Mouse (Mus musculus) stomach, postnatal 0 days (tissue): ENCODE results near the gene Ttll12. TPM values are rescaled to one million over a fixed set of nuclear protein-coding genes. Genes with fewer than 3 reads are reported as not detected.
A peak's percentile ranks its signal among the peaks of the same experiment; 100 is the strongest.

ENCODE experiments used
- ATAC-seq: fragments of 200-750 bp; cut with Nextera tagmentation; 2 replicates; pipeline ENCODE4 v1.8.0; 2017; ENCODE audit not compliant: low FRiP score, low TSS enrichment
- DNase-seq: peaks from one replicate; pipeline ENCODE4 v3.0.0-alpha.2; 2016; ENCODE audit warnings: low spot score
- H3K27ac ChIP-seq: fragments of 300-500 bp; sonication (generic); replicated peaks from 2 replicates; pipeline ENCODE4 v1.5.1; 2014; ENCODE audit warnings: mild to moderate bottlenecking, control low read depth
- H3K27me3 ChIP-seq: fragments of 300-500 bp; sonication (generic); 2 replicates; pipeline ENCODE4 v1.6.1; 2014; ENCODE audit warnings: low read length; ENCODE audit not compliant: control insufficient read depth, insufficient read depth
- H3K36me3 ChIP-seq: fragments of 300-500 bp; sonication (generic); 2 replicates; pipeline ENCODE4 v1.6.1; 2014; ENCODE audit warnings: low read length, mixed read lengths; ENCODE audit not compliant: control insufficient read depth, insufficient read depth
- H3K4me1 ChIP-seq: fragments of 300-500 bp; sonication (generic); replicated peaks from 2 replicates; pipeline ENCODE4 v1.6.1; 2014; ENCODE audit warnings: antibody characterized with exemption; ENCODE audit not compliant: control insufficient read depth, insufficient read depth
- H3K4me2 ChIP-seq: fragments of 300-500 bp; sonication (generic); replicated peaks from 2 replicates; pipeline ENCODE4 v1.6.1; 2014; ENCODE audit warnings: low read depth, mild to moderate bottlenecking, control low read depth, moderate library complexity
- H3K4me3 ChIP-seq: fragments of 300-500 bp; sonication (generic); 2 replicates; pipeline ENCODE4 v1.5.1; 2014; ENCODE audit warnings: low read depth, low read length, control low read depth
- H3K9ac ChIP-seq: fragments of 300-500 bp; sonication (generic); 2 replicates; pipeline ENCODE4 v1.6.1; 2014; ENCODE audit warnings: mild to moderate bottlenecking, low read length, control low read depth, mixed read lengths
- H3K9me3 ChIP-seq: fragments of 300-500 bp; sonication (generic); 2 replicates; pipeline ENCODE4 v1.6.1; 2016; ENCODE audit warnings: low read length; ENCODE audit not compliant: control insufficient read depth
- CTCF ChIP-seq: IDR thresholded peaks from 2 replicates; pipeline ENCODE4 v1.5.1; 2016; ENCODE audit warnings: antibody characterized with exemption, low read depth, mild to moderate bottlenecking, moderate library complexity
- EP300 ChIP-seq: optimal IDR thresholded peaks from 2 replicates; pipeline ENCODE3; 2016; ENCODE audit warnings: antibody characterized with exemption
- WGBS: fragments of 180-500 bp; shearing (Covaris S2); extraction: QIAGEN DNeasy Blood & Tissue Kit; methylation state at CpG from one replicate; pipeline ENCODE4 v1.1.7; 2014; 5-methylcytosine and 5-hydroxymethylcytosine counted together
- polyA plus RNA-seq: library from polyadenylated mRNA; unstranded; fragments of >200 nt; fragmentation: Nextera tagmentation; extraction: Ambion mirVana; gene quantifications from 2 replicates; pipeline ENCODE4 v1.2.1, GENCODE M21; 2015

Ttll12 gene
- polyA plus RNA-seq, 1 experiment from 2014 or later = 17.3 TPM

GRCm38 (mm10) chr15:83526424-83527091 is 68.4 kb downstream of the Ttll12 start, which contains the start of gene Bik:
Bik (plus strand) TSS chr15:83526862.
- ATAC-seq (peak; percentile 20), DNase-seq (peak; percentile 68)
- Histone ChIP-seq H3K27ac (no peak within 1 kb of the TSS), H3K9ac (peak within 1 kb of the TSS; percentile 63), H3K9me3 (no peaks in the 10 kb centered on the region), H3K4me2 (peak within 1 kb of the TSS; percentile 90), H3K36me3 (no peaks in the 10 kb centered on the region), H3K4me1 (no peaks in the 10 kb centered on the region; the same call in 1 of the 2 replicates), H3K4me3 (peak within 1 kb of the TSS; percentile 49), H3K27me3 (no peaks in the 10 kb centered on the region)
- WGBS = under 1% methylated on average over 45 of the region's 45 CpGs
- TF ChIP-seq CTCF (no peak), EP300 (no peak)

Other genes with a start within 250 kb of the Ttll12 start
- 57.0 and 60.3 TPM in 2 replicates for gene Arfgap3, start 244.9 kb downstream of the Ttll12 start, polyA plus RNA-seq
- 42.5 and 46.6 TPM in 2 replicates for gene Pacsin2, start 130.6 kb downstream of the Ttll12 start, polyA plus RNA-seq
- gene Ttll1, start 84.3 kb downstream of the Ttll12 start, polyA plus RNA-seq = 10.2 and 11.4 TPM in 2 replicates
- 4.2 and 5.2 TPM in 2 replicates for gene Bik, start 68.3 kb downstream of the Ttll12 start, polyA plus RNA-seq
- gene Tspo, start 31.6 kb downstream of the Ttll12 start, polyA plus RNA-seq = 277 and 284 TPM in 2 replicates
- gene Mcat, start 31.4 kb downstream of the Ttll12 start, polyA plus RNA-seq = 24.9 and 25.5 TPM in 2 replicates
- gene Scube1, start 129.9 kb upstream of the Ttll12 start, polyA plus RNA-seq = 5.0 and 5.5 TPM in 2 replicates
- gene Mpped1, start 184.3 kb upstream of the Ttll12 start, polyA plus RNA-seq = 0.08 and 0.10 TPM in 2 replicates